ENCODE assay signal across 8 mouse cellular contexts in genomic region chr7:88276914-88277765, GRCm38 (mm10). TPM values are rescaled to one million over a fixed set of nuclear protein-coding genes. Genes with fewer than 3 reads are reported as not detected.
DNase-seq lines count a peak whose midpoint lies in the region; ATAC-seq lines count a peak whose summit lies in the region.

No protein-coding gene starts in this region.

- H3K27ac ChIP-seq in embryonic facial prominence, embryonic 15.5 days (replicated peaks), result 0 out of 2 replicates have a peak overlapping the region, but pooled peaks have one; percentile 63
- H3K27ac ChIP-seq in hindbrain, embryonic 15.5 days (replicated peaks), result no peak overlapping the region

- H3K9me3 ChIP-seq in embryonic facial prominence, embryonic 15.5 days (replicated peaks), result no peaks in the 10 kb centered on the region
- no peaks in the 10 kb centered on the region for H3K9me3 ChIP-seq in hindbrain, embryonic 15.5 days

- WGBS in embryonic facial prominence, embryonic 15.5 days, result 38% methylated on average over 7 of the region's 7 CpGs
- WGBS in hindbrain, embryonic 15.5 days, result 49% methylated on average over 7 of the region's 7 CpGs

- ATAC-seq in embryonic facial prominence, embryonic 15.5 days (ENCODE audit: insufficient number of reproducible peaks, low FRiP score, low TSS enrichment, low read depth), result no peak
- no peak for ATAC-seq in hindbrain, embryonic 15.5 days (ENCODE audit: low FRiP score, low read depth)

- peak; percentile 10 for DNase-seq in layer of hippocampus, adult 11-12 months (ENCODE audit: low spot score)
- no peak for DNase-seq in layer of hippocampus, adult 18-20 months (ENCODE audit: low spot score in 2 of 2)
- DNase-seq in lung, postnatal 36 days, result peak; percentile 40
- peak; percentile 38 to 61 for DNase-seq in spleen, postnatal 36 days (ENCODE audit: low spot score in 2 of 2)
- no peak for DNase-seq in cerebellum, adult 18-20 months
- no peak for DNase-seq in urinary bladder, postnatal 10 days (ENCODE audit: low spot score)

- no peaks in the 10 kb centered on the region for H3K36me3 ChIP-seq in embryonic facial prominence, embryonic 15.5 days
- no peaks in the 10 kb centered on the region for H3K36me3 ChIP-seq in hindbrain, embryonic 15.5 days

- no peaks in the 10 kb centered on the region for H3K27me3 ChIP-seq in embryonic facial prominence, embryonic 15.5 days
- H3K27me3 ChIP-seq in hindbrain, embryonic 15.5 days, result no peaks in the 10 kb centered on the region

- H3K4me2 ChIP-seq in embryonic facial prominence, embryonic 15.5 days (replicated peaks), result peak overlapping the region; percentile 88
- H3K4me2 ChIP-seq in hindbrain, embryonic 15.5 days, result peak overlapping the region; percentile 96

- no peak overlapping the region for H3K9ac ChIP-seq in embryonic facial prominence, embryonic 15.5 days
- 0 out of 2 replicates have a peak overlapping the region, but pooled peaks have one; percentile 42 for H3K9ac ChIP-seq in hindbrain, embryonic 15.5 days

- peak overlapping the region; percentile 55 for H3K4me3 ChIP-seq in embryonic facial prominence, embryonic 15.5 days (replicated peaks)
- H3K4me3 ChIP-seq in hindbrain, embryonic 15.5 days, result peak overlapping the region; percentile 50

- no peaks in the 10 kb centered on the region for H3K4me1 ChIP-seq in embryonic facial prominence, embryonic 15.5 days
- peaks cover 11% of the 10 kb centered on the region for H3K4me1 ChIP-seq in hindbrain, embryonic 15.5 days (replicated peaks)

RNA-seq across cellular contexts. Expression of gene Ctsc, which starts 0.7 kb away (rescaled TPM):
- 10 to 100 TPM; 14.7 to 15.3 TPM for total RNA-seq in layer of hippocampus, adult 18-20 months (2021)
- 86.2 and 89.7 TPM in 2 replicates for polyA plus RNA-seq in embryonic facial prominence, embryonic 15.5 days (2015; fragmentation: Nextera tagmentation; extraction: Ambion mirVana)
- 20.5 and 27.5 TPM in 2 replicates for polyA plus RNA-seq in hindbrain, embryonic 15.5 days (2015; fragmentation: Nextera tagmentation; extraction: Ambion mirVana)

Comparison
In these comparisons a context has a peak if more than half of its experiments do, and no peak if none do; other contexts are left out.
1. DNase-seq: peak in layer of hippocampus, adult 11-12 months (single experiment), lung, postnatal 36 days (single experiment) and spleen, postnatal 36 days (2 of 2); none in layer of hippocampus, adult 18-20 months (0 of 2), cerebellum, adult 18-20 months (0 of 2) and urinary bladder, postnatal 10 days (single experiment).